Mouse (Mus musculus): ENCODE measurements around the gene Tns1. TPM values are rescaled to one million over a fixed set of nuclear protein-coding genes. Genes with fewer than 3 reads are reported as not detected.

Gene Tns1
- total and polyA plus RNA-seq, 3 experiments, result 0.40 to 3.6 (median 0.89) TPM

DNA sequence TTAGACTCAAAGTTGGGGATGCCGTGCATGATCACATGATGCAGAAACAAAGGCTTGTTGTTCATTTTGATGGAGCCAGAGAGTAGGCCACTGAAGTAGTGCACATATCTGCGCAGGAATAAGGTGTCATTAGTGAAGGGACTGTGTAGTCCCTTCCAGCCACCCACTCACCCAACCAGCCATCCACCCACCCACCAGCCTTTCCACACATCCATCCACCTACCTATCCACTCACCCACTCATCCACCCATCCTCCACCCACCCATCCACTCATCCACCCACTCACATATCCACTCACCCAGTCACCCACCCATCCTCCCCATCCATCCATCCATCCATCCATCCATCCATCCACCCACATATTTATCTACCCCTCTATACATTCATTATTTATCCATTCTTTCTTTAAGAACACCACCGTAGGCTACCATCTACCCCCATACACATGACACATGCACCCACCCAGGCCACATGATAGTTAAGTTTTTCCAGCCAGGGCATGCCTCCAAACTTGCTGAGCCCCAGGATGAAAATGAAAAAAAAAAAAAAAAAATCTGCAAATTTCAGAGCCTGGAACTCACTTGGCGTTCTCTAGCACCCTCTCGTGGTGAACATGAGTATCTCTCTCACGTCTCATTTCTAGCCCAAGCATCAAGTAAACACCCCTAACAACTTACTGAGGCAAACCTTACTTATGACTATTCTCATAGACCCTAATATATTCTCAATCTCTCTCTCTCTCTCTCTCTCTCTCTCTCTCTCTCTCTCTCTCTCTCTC, 137.8 kb downstream of the Tns1 start:
- dilution Hi-C loops (cut with MboI; ENCODE audit: extremely low pct_ligation_motif_present, extremely low pct_unique_long_range_greater_than_20kb, low sequenced_read_pairs) (no loop called here), in situ Hi-C loops (cut with MboI; ENCODE audit: low pct_ligation_motif_present, low pct_unique_long_range_greater_than_20kb, low sequenced_read_pairs) (loop anchor here (5.0 kb wide), 1 partner anchor 84 kb away; no protein-coding TSS in a partner anchor)
- Histone ChIP-seq H3K4me2 (ENCODE audit: insufficient read depth, low read depth, poor library complexity, severe bottlenecking) (no peak overlapping the region), H3K27me3 (replicated peaks) (peaks cover 6% of the 10 kb centered on the region), H3K27ac (ENCODE audit: insufficient read depth, low read depth) (no peak overlapping the region), H3K79me2 (replicated peaks; ENCODE audit: control insufficient read depth, extremely low read depth, insufficient read depth, poor library complexity, severe bottlenecking) (no peaks in the 10 kb centered on the region), H3K4me1 (ENCODE audit: control insufficient read depth in 1 of 2, insufficient read depth in 2 of 2) (peaks cover 0 to 9% of the 10 kb centered on the region in 2 experiments; a peak in 1 of 4 replicates), H3K4me3 (replicated peaks in 1 of 3; ENCODE audit: low read depth in 2 of 3, low read length in 2 of 3, poor library complexity in 1 of 3) (no peak overlapping the region), H3K9me3 (replicated peaks; ENCODE audit: low read length) (no peaks in the 10 kb centered on the region), H3K9ac (ENCODE audit: insufficient read depth, low read depth) (no peak overlapping the region), H3K36me3 (replicated peaks in 1 of 2; ENCODE audit: control insufficient read depth in 1 of 2, insufficient read depth in 1 of 2, low read length in 1 of 2) (no peaks in the 10 kb centered on the region)
- no peak for TF ChIP-seq POLR2A (IDR thresholded peaks at IDR 0.05; ENCODE audit: low read depth, low read length)
- TF ChIP-seq RAD21 (IDR thresholded peaks at IDR 0.05; ENCODE audit: low read depth, low read length), result peak; percentile 93
- peak; percentile 93 for TF ChIP-seq ZC3H11A (IDR thresholded peaks at IDR 0.05; ENCODE audit: low read depth, low read length)
- TF ChIP-seq SMC3 (IDR thresholded peaks at IDR 0.05; ENCODE audit: low read depth, low read length), result peak; percentile 98
- peak; percentile 63 to 96 for TF ChIP-seq CTCF (conservative IDR thresholded peaks at IDR 0.05 in 1 of 2, IDR thresholded peaks at IDR 0.05 in 1 of 2; ENCODE audit: low read depth in 2 of 2, low read length in 2 of 2)
- no peak for TF ChIP-seq PAX5 (IDR thresholded peaks at IDR 0.05; ENCODE audit: low read length)
- no peak for TF ChIP-seq IRF4 (IDR thresholded peaks at IDR 0.05; ENCODE audit: low read depth, low read length)
- no peak for TF ChIP-seq MYC (IDR thresholded peaks at IDR 0.05; ENCODE audit: low read depth, low read length)
- no peak for TF ChIP-seq JUND (conservative IDR thresholded peaks at IDR 0.05; ENCODE audit: low read depth, low read length)
- peak; percentile 99 for TF ChIP-seq ZNF384 (IDR thresholded peaks at IDR 0.05; ENCODE audit: low read depth, low read length)
- peak; percentile 77 for DNase-seq (ENCODE audit: extremely low read depth)

DNA sequence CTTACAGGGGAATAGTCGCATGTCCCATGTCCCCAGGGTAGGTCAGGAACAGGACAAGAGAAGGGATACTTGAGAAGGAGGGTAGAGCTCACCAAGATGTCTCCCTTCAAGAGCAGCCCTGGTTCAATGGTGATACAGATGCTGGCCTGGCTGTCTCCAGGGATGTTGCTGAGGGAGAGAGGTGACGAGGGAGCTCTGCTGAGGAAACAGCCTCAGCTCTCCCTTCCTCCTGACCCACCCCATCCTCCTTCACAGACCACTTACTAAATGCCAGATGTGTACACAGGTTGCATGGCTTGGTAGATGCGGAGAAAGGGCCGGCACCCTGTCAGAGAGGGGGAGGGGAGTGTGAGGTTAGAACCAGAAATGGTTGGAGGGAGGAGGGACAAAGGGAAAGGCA, 138.6 kb downstream of the Tns1 start:
- DNase-seq (ENCODE audit: extremely low read depth), result no peak
- Histone ChIP-seq H3K4me3 (replicated peaks in 1 of 3; ENCODE audit: low read depth in 2 of 3, low read length in 2 of 3, poor library complexity in 1 of 3) (no peak overlapping the region), H3K4me2 (ENCODE audit: insufficient read depth, low read depth, poor library complexity, severe bottlenecking) (no peak overlapping the region), H3K27me3 (replicated peaks) (peaks cover 4% of the 10 kb centered on the region), H3K4me1 (ENCODE audit: control insufficient read depth in 1 of 2, insufficient read depth in 2 of 2) (peaks cover 0 to 9% of the 10 kb centered on the region in 2 experiments; a peak in 1 of 4 replicates), H3K79me2 (replicated peaks; ENCODE audit: control insufficient read depth, extremely low read depth, insufficient read depth, poor library complexity, severe bottlenecking) (no peaks in the 10 kb centered on the region), H3K27ac (ENCODE audit: insufficient read depth, low read depth) (no peak overlapping the region), H3K9me3 (replicated peaks; ENCODE audit: low read length) (no peaks in the 10 kb centered on the region), H3K36me3 (replicated peaks in 1 of 2; ENCODE audit: control insufficient read depth in 1 of 2, insufficient read depth in 1 of 2, low read length in 1 of 2) (no peaks in the 10 kb centered on the region), H3K9ac (ENCODE audit: insufficient read depth, low read depth) (no peak overlapping the region)
- no peak for TF ChIP-seq MAFK (IDR thresholded peaks at IDR 0.05; ENCODE audit: insufficient replicate concordance, low read length)
- no peak for TF ChIP-seq NELFE (IDR thresholded peaks at IDR 0.05; ENCODE audit: low read depth, low read length)
- no peak for TF ChIP-seq ZMIZ1 (IDR thresholded peaks at IDR 0.05; ENCODE audit: low read depth, low read length)
- TF ChIP-seq CTCF (conservative IDR thresholded peaks at IDR 0.05 in 1 of 2, IDR thresholded peaks at IDR 0.05 in 1 of 2; ENCODE audit: low read depth in 2 of 2, low read length in 2 of 2), result no peak
- TF ChIP-seq NRF1 (IDR thresholded peaks at IDR 0.05; ENCODE audit: low read depth, low read length), result no peak
- no peak for TF ChIP-seq ZC3H11A (IDR thresholded peaks at IDR 0.05; ENCODE audit: low read depth, low read length)
- no peak for TF ChIP-seq BHLHE40 (IDR thresholded peaks at IDR 0.05; ENCODE audit: low read depth, low read length)
- TF ChIP-seq USF2 (conservative IDR thresholded peaks at IDR 0.05; ENCODE audit: low read depth, low read length), result no peak
- TF ChIP-seq GABPA (IDR thresholded peaks at IDR 0.05; ENCODE audit: insufficient replicate concordance, low read depth, low read length), result no peak
- TF ChIP-seq SIN3A (IDR thresholded peaks at IDR 0.05; ENCODE audit: low read length), result no peak
- dilution Hi-C loops (cut with MboI; ENCODE audit: extremely low pct_ligation_motif_present, extremely low pct_unique_long_range_greater_than_20kb, low sequenced_read_pairs) (no loop called here), in situ Hi-C loops (cut with MboI; ENCODE audit: low pct_ligation_motif_present, low pct_unique_long_range_greater_than_20kb, low sequenced_read_pairs) (loop anchor here (5.0 kb wide), 1 partner anchor 83 kb away; no protein-coding TSS in a partner anchor)

Data from CH12.LX (cell line).